Mouse (Mus musculus) urinary bladder, postnatal 10 days (tissue): ENCODE measurements around the gene Enpp6.

Experiments
- DNase-seq: peaks from one replicate; pipeline ENCODE4 v3.0.0; 2022; ENCODE audit warnings: low spot score

Gene Enpp6

GRCm38 (mm10) chr8:47061105-47061720 lies 74.5 kb downstream of the Enpp6 start:
- DNase-seq: no peak

- no peak for DNase-seq
Measured at GRCm38 (mm10) chr8:47067121-47067520, 80.4 kb downstream of the Enpp6 start.

DNA sequence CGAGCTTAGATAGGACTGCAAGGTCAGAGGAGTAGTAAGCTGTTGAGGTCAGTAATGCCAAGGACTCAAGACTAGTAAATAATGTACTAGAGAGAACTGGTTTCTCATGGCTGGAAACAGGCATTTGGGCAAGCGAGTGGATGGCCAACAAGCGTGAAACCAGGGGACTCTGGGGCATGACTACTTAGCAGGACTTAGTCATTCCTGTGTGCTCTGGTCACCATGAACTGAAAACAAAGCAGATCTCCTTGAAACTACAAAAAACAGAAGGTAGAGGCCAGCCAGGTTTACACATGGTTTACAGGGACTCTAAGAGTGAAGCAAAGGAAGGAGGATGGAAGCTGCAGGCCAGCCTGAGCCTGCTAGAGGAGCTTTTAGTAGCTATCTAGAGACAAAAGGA lies 82.9 kb downstream of the Enpp6 start:
- no peak for DNase-seq

DNA sequence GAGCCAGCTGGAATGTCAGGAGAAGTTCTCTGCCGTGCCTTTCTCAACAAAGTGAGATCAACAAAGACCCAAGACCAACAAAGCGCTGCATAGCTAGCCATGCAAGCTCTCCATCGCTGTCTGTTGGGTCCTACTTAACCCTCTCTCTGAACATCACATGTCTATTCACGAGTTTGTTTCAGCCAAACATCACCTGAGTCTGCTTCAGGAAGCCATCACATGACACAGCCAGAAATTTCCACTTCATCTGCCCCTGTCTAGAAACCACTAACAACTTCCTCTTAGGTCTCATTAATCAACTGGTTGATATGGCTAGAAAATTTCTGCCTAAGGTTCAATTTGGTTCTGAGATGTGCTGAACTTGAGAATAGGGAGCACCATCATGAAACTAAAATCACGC lies 85.3 kb downstream of the Enpp6 start:
- no peak for DNase-seq

GRCm38 (mm10) chr8:47075941-47076555 lies 89.4 kb downstream of the Enpp6 start:
- DNase-seq: no peak

DNA sequence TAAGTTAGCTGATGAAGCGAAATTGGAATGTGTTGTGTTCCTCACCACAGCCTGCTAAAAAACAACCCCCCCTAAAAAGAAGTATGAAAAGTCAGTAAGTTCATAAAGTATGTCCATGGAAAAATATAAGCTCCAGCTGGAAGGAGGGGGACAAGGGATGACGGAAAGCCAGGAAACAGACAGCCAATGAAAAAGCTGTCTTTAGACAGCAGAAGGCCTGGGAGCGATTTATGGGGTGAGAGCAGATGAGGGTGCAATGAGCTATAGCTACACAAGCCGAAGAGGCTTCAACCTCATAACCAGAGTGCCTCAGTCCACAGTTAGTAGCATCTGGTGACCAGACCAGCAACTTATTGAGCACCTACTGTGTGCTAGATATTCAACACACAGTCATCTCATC lies 93.3 kb downstream of the Enpp6 start:
- DNase-seq: no peak

- DNase-seq: no peak
Measured at GRCm38 (mm10) chr8:47082201-47083027, 95.7 kb downstream of the Enpp6 start.

- no peak for DNase-seq
Measured at GRCm38 (mm10) chr8:47090021-47090420, 103.3 kb downstream of the Enpp6 start.

DNA sequence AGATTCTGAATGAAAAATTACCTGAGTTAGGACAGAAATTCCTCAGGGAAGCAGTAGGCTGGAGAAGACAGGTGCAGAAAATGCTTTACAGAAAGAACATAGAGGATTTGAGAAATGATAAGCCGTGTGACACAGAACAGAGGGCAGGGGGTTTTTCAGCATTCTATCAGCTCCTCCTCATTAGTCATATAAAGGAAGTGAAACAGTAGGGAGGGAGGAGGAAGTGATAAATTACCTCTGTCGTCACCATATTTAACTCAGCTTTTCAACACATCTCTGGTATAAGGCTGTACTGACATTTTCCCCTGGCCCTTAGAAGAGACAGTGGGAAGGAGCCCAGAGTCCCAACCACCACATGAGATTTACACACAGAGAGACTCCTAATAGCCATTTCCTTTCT lies 118.9 kb downstream of the Enpp6 start:
- no peak for DNase-seq

DNA sequence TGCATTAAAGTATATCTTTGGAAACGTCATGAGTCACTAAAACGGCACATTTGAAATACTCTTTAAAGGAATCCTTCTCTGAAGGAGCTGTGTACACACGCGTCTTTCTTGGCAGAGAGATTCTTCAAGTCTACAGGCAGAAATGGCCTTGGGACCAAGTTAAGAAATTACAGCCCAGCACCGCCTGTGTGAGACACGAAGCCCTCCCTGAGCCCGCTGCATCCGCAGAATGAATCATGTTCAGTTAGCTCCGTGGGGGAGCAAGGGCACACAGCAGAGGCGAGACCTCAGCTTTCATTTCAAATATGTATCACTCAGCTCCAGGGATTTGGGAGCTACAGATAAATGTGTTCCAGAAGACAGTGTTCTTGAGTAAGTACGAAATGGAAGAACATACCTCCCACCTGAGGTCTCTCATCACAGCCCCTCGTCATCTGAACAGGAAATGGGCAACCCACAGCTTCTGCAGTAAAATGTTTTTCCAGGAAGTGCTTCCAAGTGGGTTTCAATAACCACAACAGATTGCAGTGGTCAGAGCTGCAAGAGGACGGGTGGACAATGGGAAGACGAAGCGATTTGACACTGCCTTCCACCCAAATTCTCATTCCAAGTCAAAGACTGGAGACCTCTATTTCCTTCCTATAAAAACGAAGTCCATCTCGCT lies 127.6 kb downstream of the Enpp6 start:
- DNase-seq: no peak

DNA sequence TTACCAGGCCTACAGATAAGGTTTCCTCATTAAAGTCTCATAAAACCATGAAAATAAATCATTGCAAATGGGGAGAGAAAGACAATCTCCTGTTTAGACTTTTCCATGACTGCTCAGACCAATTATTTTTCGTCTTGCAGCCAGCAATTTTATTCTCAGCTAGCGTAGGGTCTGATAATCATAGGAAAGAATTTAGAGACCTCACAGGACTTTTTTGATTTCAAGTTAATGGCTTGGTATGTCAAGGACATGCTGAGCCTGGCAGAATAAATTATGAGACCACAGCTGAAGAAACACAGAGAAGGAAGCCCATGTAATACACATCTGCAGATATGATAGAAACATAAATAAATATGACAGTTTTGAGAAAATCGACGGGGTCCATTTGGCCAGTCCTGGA lies 130.6 kb downstream of the Enpp6 start:
- DNase-seq: no peak

DNA sequence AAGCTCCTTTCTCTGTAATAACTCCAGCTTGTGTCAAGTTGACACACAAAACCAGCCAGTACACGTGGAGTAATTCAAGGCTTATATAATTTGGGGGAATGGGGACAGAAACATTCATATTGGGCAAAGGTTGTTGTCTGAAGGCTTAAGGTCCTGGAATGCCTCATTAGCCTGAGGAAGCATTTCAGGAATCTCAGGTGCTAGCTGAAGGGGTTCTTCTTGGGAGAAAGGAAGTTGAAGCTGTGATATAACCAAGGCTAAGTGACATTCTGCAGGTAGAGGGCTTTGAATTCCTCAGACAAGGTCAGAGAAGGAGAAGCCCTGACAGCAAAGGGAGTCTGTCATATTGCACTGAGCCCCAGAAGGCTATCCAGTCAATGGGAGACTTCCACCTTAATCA lies 133.2 kb downstream of the Enpp6 start:
- no peak for DNase-seq

DNA sequence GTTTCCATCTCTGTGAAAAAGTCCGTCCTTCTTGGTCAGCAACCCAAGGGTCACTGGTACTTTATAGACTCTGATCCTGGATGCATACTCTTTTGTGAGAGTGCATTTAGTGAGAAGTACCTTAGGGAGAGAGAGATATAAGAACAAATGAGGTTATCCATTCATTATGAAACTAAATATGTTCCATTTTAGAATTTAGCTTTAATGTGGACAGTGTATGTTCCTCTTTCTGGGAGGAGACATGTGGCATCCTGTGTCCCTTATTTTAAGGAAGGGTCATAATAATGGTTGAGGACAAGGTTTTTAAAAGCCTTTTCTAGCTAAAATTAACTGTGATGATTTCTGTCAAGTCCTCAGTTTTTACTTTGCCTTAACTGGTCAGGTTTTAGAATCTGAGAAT lies 142.2 kb downstream of the Enpp6 start:
- no peak for DNase-seq

GRCm38 (mm10) chr8:47133381-47133780 lies 146.7 kb downstream of the Enpp6 start:
- DNase-seq: no peak

DNA sequence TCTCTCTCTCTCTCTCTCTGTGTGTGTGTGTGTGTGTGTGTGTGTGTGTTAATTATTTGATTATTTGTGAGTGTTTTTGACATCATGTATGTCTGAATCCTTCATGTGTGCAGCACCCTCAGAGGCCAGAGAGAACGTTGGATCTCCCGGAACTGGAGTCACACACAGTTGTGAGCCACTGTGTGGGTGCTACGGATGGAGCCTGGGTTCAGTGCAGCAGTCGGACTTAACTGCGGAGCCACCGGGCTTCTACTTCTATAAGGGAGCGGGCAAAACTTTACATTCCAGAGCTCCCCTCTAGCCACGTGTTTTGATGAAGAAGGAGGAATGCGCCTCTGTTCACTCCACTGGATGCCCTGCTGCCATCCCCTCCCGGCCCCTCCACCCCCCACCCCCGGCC lies 148.0 kb downstream of the Enpp6 start:
- no peak for DNase-seq

DNA sequence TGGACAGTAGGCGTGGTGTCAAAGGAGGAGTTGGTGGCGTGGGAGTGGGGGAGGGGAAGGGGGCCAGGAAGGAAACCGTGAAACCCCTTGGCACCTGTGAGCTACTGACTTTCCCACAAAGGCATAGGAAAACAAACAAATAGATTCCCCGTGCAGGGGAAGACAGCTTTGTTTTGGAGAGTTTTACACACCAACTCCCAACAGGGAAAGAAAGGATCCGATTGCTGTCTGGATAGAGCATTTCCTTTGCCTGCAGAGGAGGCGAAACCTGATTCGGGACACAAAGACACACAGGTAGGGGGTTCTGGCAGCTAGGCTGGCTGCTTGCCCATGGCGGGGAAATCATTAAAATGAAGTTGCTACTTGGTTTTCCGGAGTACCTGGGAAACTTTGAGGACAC lies 148.9 kb downstream of the Enpp6 start:
- DNase-seq: no peak

DNA sequence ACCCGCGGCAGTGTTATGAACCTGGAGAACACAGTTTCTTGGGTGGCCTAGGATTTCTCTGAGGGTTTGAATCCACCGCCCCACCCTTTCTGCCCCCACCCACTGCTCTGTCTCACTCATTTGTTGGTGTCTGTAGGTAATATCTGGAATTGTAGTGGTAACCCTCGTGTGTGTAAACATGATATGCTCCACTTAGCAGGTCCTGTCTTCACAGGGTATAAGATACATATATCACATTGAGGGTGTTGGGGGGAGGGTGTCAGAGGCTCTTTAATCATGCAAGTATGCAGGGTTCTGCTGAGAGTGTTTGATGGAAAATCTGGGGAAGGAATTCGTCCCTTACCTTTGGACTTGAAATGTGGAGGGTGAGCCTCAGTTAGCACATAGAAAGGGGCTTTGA lies 149.4 kb downstream of the Enpp6 start:
- DNase-seq: no peak

DNA sequence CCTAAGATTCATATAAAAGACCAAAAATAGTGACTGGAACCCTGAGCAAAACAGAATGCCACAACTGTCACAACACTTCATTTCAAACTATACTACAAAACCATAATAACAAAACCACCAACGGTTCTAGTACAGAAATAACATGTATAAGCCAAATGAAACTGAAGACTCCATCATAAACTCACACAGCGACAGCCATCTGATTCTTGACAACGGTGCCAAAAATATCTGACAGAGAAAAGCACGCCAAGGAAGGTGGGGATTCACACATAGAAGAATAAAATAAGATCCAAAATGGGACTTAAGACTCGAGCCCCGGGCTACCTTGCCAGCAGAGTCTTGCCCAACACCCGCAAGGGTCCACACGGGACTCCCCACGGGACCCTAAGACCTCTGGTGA lies 158.6 kb downstream of the Enpp6 start:
- no peak for DNase-seq
